Mouse (Mus musculus) midbrain, embryonic 13.5 days (tissue): ENCODE measurements around the gene Rbp1. TPM values are rescaled to one million over a fixed set of nuclear protein-coding genes. Genes with fewer than 3 reads are reported as not detected.

Experiments
- ATAC-seq: fragments of 200-750 bp; cut with Nextera tagmentation; 2 replicates; pipeline ENCODE4 v1.8.0; 2017; ENCODE audit warnings: mild to moderate bottlenecking, moderate TSS enrichment, moderate library complexity
- H3K27ac ChIP-seq: fragments of 300-500 bp; sonication (generic); 2 replicates; pipeline ENCODE4 v1.5.1; 2015; ENCODE audit warnings: inconsistent platforms, mild to moderate bottlenecking, moderate library complexity
- H3K27me3 ChIP-seq: fragments of 300-500 bp; sonication (generic); 2 replicates; pipeline ENCODE4 v1.6.1; 2015; ENCODE audit warnings: mild to moderate bottlenecking, inconsistent platforms
- H3K36me3 ChIP-seq: fragments of 300-500 bp; sonication (generic); 2 replicates; pipeline ENCODE4 v1.6.1; 2015; ENCODE audit warnings: mild to moderate bottlenecking, inconsistent platforms
- H3K4me1 ChIP-seq: fragments of 300-500 bp; sonication (generic); replicated peaks from 2 replicates; pipeline ENCODE4 v1.6.1; 2015; ENCODE audit warnings: inconsistent platforms
- H3K4me2 ChIP-seq: fragments of 300-500 bp; sonication (generic); replicated peaks from 2 replicates; pipeline ENCODE4 v1.6.1; 2015; ENCODE audit warnings: moderate library complexity, mild to moderate bottlenecking, inconsistent platforms
- H3K4me3 ChIP-seq: fragments of 300-500 bp; sonication (generic); replicated peaks from 2 replicates; pipeline ENCODE4 v1.5.1; 2015; ENCODE audit warnings: mild to moderate bottlenecking, inconsistent platforms
- H3K9ac ChIP-seq: fragments of 300-500 bp; sonication (generic); replicated peaks from 2 replicates; pipeline ENCODE4 v1.6.1; 2015; ENCODE audit warnings: mild to moderate bottlenecking, inconsistent platforms
- H3K9me3 ChIP-seq: fragments of 300-500 bp; sonication (generic); 2 replicates; pipeline ENCODE4 v1.6.1; 2016; ENCODE audit warnings: mild to moderate bottlenecking, inconsistent platforms
- WGBS: fragments of 180-500 bp; shearing (Covaris S2); methylation state at CpG from one replicate; pipeline ENCODE4 v1.1.7; 2015; 5-methylcytosine and 5-hydroxymethylcytosine counted together
- polyA plus RNA-seq: library from polyadenylated mRNA; unstranded; fragments of >200 nt; fragmentation: Nextera tagmentation; extraction: Ambion mirVana; gene quantifications from 2 replicates; pipeline ENCODE4 v1.2.1, GENCODE M21; 2015

The Rbp1 gene
- polyA plus RNA-seq = 24.8 and 28.4 TPM in 2 replicates

DNA sequence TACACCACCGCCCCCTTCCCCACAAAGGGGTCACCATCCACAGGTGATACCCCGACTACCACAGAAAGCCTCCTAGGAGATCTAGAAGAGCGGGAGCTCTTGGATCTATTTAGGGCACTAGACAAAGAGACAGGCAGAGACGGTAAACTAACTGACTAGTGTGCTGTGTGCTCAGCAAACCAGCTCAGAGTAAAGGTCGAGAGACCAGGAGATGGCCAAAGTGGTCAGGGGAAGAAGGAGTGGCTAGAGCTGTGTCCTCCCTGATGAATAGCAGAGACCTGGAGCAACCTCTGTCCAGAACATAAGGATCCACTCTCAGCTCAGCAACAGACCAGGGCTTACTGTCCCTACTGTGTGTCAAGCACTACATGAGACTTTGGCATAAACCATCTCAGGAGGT is at the start of gene Rbp1:
Rbp1 (plus strand) TSS at position 306 of the 400 bp plus-strand sequence.
- Histone ChIP-seq H3K9me3 (no peaks in the 10 kb centered on the region), H3K27ac (no peak within 1 kb of the TSS), H3K4me1 (peaks cover 24% of the 10 kb centered on the region), H3K27me3 (peaks cover 58% of the 10 kb centered on the region), H3K4me2 (no peak within 1 kb of the TSS), H3K36me3 (no peaks in the 10 kb centered on the region), H3K9ac (no peak within 1 kb of the TSS), H3K4me3 (no peak within 1 kb of the TSS)
- ATAC-seq = no peak
- 88% methylated on average over 5 of the region's 5 CpGs for WGBS

- no peak overlapping the region for H3K9ac ChIP-seq
- peaks cover 11% of the 10 kb centered on the region; the same call in 1 of the 2 replicates for H3K4me1 ChIP-seq
- H3K9me3 ChIP-seq = no peaks in the 10 kb centered on the region
- 94% methylated on average over 5 of the region's 5 CpGs for WGBS
- H3K36me3 ChIP-seq = no peaks in the 10 kb centered on the region
- ATAC-seq = no peak
- no peak overlapping the region for H3K4me3 ChIP-seq
- H3K4me2 ChIP-seq = no peak overlapping the region
- peaks cover 8% of the 10 kb centered on the region for H3K27me3 ChIP-seq
- H3K27ac ChIP-seq = no peak overlapping the region
Measured at GRCm38 (mm10) chr9:98373358-98373757, 49.4 kb upstream of the Rbp1 start.

DNA sequence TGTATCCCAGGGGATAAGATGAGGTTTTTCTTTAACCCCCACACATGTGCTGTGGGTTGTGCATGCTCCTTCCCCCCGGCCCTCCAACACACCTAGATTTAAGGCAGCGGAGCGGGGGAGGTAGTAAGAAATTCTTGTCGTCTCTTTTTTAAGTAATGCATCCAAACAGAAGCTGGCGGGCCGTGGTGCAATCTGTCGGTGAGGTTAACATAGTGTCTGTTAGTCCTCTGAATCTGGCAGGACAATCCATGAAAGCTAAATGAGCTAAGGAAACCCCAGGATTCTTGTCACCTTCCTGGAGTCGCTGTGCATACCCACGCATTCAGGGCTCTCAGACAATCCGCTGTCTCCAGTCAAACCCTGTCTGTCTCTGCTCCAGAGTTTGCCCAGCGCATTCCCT is 47.9 kb upstream of the Rbp1 start:
- H3K27me3 ChIP-seq = peaks cover 10% of the 10 kb centered on the region
- no peak overlapping the region for H3K27ac ChIP-seq
- WGBS = 80% methylated on average over 11 of the region's 11 CpGs
- no peaks in the 10 kb centered on the region for H3K36me3 ChIP-seq
- no peak for ATAC-seq
- peaks cover 16% of the 10 kb centered on the region for H3K4me1 ChIP-seq
- H3K4me2 ChIP-seq = no peak overlapping the region
- no peak overlapping the region for H3K4me3 ChIP-seq
- no peaks in the 10 kb centered on the region for H3K9me3 ChIP-seq
- H3K9ac ChIP-seq = no peak overlapping the region

GRCm38 (mm10) chr9:98375329-98376170 is 47.2 kb upstream of the Rbp1 start:
- Histone ChIP-seq H3K36me3 (no peaks in the 10 kb centered on the region), H3K9me3 (no peaks in the 10 kb centered on the region), H3K4me1 (peaks cover 16% of the 10 kb centered on the region), H3K4me2 (no peak overlapping the region), H3K27me3 (peaks cover 13% of the 10 kb centered on the region), H3K27ac (no peak overlapping the region), H3K9ac (no peak overlapping the region), H3K4me3 (no peak overlapping the region)
- no peak for ATAC-seq
- 30% methylated on average over 5 of the region's 5 CpGs for WGBS

GRCm38 (mm10) chr9:98379736-98380135 is 43.0 kb upstream of the Rbp1 start:
- H3K9me3 ChIP-seq = no peaks in the 10 kb centered on the region
- H3K4me2 ChIP-seq = no peak overlapping the region
- H3K27ac ChIP-seq = no peak overlapping the region
- H3K4me3 ChIP-seq = no peak overlapping the region
- peaks cover 16% of the 10 kb centered on the region for H3K4me1 ChIP-seq
- no peak overlapping the region for H3K9ac ChIP-seq
- no peak for ATAC-seq
- 64% methylated on average over 4 of the region's 4 CpGs for WGBS
- peaks cover 16% of the 10 kb centered on the region for H3K27me3 ChIP-seq
- no peaks in the 10 kb centered on the region for H3K36me3 ChIP-seq

DNA sequence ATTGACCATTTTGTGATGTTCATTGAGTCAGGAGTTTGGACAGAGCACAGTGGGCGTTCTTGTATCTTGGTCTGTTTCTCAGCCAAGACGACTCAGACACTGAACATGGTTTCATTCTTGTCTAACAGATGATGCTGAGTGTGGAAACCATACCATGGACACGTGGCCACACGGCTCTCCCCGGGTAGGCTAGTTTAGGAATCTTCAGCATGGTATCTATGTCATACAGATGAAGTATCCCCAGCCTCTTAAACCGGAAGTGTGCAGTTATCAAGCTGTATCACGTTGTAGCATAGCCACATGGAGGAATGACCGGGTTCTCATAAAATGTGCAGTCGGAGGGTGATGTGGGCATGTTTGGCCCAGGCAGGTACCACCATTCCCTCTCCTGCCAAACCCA is 42.2 kb upstream of the Rbp1 start:
- Histone ChIP-seq H3K4me3 (no peak overlapping the region), H3K4me2 (no peak overlapping the region), H3K9me3 (no peaks in the 10 kb centered on the region), H3K27me3 (peaks cover 16% of the 10 kb centered on the region), H3K36me3 (no peaks in the 10 kb centered on the region), H3K27ac (no peak overlapping the region), H3K9ac (no peak overlapping the region), H3K4me1 (peaks cover 10% of the 10 kb centered on the region)
- 91% methylated on average over 9 of the region's 9 CpGs for WGBS
- no peak for ATAC-seq

- Histone ChIP-seq H3K27ac (no peak overlapping the region), H3K9ac (no peak overlapping the region), H3K27me3 (no peaks in the 10 kb centered on the region), H3K4me2 (no peak overlapping the region), H3K4me3 (no peak overlapping the region), H3K4me1 (no peaks in the 10 kb centered on the region), H3K36me3 (no peaks in the 10 kb centered on the region), H3K9me3 (no peaks in the 10 kb centered on the region)
- WGBS = 77% methylated on average over 10 of the region's 10 CpGs
- no peak for ATAC-seq
Measured at GRCm38 (mm10) chr9:98387741-98388632, 34.8 kb upstream of the Rbp1 start.

GRCm38 (mm10) chr9:98388633-98388965 is 34.2 kb upstream of the Rbp1 start:
- 79% methylated on average over 5 of the region's 5 CpGs for WGBS

DNA sequence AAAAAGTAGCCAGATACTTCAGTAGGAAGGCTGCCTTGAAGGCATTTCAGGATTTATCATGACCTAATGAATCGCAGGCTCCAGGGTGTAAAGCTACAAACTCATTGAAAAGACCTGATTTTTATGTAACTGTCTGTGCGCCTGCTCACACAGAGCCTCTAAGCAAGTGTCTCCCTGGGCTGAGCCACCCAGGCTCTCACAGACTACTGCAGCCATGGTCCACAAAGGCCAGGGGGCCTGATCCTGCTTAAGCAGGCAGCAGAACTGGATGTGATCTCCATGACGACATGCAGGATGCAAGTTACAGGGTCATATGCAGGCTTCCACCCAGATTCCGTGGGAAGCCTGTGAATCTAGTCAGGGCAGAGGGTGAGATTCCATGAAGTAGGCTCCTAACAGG is 29.3 kb upstream of the Rbp1 start:
- H3K27ac ChIP-seq = no peak overlapping the region
- no peak overlapping the region for H3K4me3 ChIP-seq
- H3K9ac ChIP-seq = no peak overlapping the region
- 69% methylated on average over 4 of the region's 4 CpGs for WGBS
- H3K4me2 ChIP-seq = no peak overlapping the region
- no peaks in the 10 kb centered on the region for H3K36me3 ChIP-seq
- H3K27me3 ChIP-seq = no peaks in the 10 kb centered on the region
- no peaks in the 10 kb centered on the region for H3K4me1 ChIP-seq
- H3K9me3 ChIP-seq = no peaks in the 10 kb centered on the region
- no peak for ATAC-seq

More at GRCm38 (mm10) chr9:98388633-98388965, 34.2 kb upstream of the Rbp1 start:
- no peaks in the 10 kb centered on the region for H3K9me3 ChIP-seq
- no peaks in the 10 kb centered on the region for H3K27me3 ChIP-seq
- H3K36me3 ChIP-seq = no peaks in the 10 kb centered on the region
- H3K27ac ChIP-seq = no peak overlapping the region
- no peak for ATAC-seq
- H3K9ac ChIP-seq = no peak overlapping the region
- H3K4me2 ChIP-seq = no peak overlapping the region
- H3K4me1 ChIP-seq = no peaks in the 10 kb centered on the region
- no peak overlapping the region for H3K4me3 ChIP-seq

- 84% methylated on average over 6 of the region's 6 CpGs for WGBS
- ATAC-seq = no peak
- H3K4me1 ChIP-seq = no peaks in the 10 kb centered on the region
- H3K36me3 ChIP-seq = no peaks in the 10 kb centered on the region
- H3K4me3 ChIP-seq = no peak overlapping the region
- no peak overlapping the region for H3K9ac ChIP-seq
- no peaks in the 10 kb centered on the region for H3K27me3 ChIP-seq
- no peaks in the 10 kb centered on the region for H3K9me3 ChIP-seq
- H3K27ac ChIP-seq = no peak overlapping the region
- H3K4me2 ChIP-seq = no peak overlapping the region
Measured at GRCm38 (mm10) chr9:98397211-98397610, 25.6 kb upstream of the Rbp1 start.

GRCm38 (mm10) chr9:98397866-98398265 is 24.9 kb upstream of the Rbp1 start:
- Histone ChIP-seq H3K27ac (no peak overlapping the region), H3K4me3 (no peak overlapping the region), H3K27me3 (no peaks in the 10 kb centered on the region), H3K36me3 (no peaks in the 10 kb centered on the region), H3K4me1 (no peaks in the 10 kb centered on the region), H3K4me2 (no peak overlapping the region), H3K9me3 (no peaks in the 10 kb centered on the region), H3K9ac (no peak overlapping the region)
- ATAC-seq = no peak
- 88% methylated on average over 3 of the region's 3 CpGs for WGBS

GRCm38 (mm10) chr9:98400185-98400894 is 22.4 kb upstream of the Rbp1 start:
- Histone ChIP-seq H3K27me3 (no peaks in the 10 kb centered on the region), H3K27ac (no peak overlapping the region), H3K4me1 (no peaks in the 10 kb centered on the region)

More at GRCm38 (mm10) chr9:98400185-98400894, 22.4 kb upstream of the Rbp1 start:
- H3K36me3 ChIP-seq = no peaks in the 10 kb centered on the region
- ATAC-seq = no peak
- no peak overlapping the region for H3K9ac ChIP-seq
- WGBS = 64% methylated on average over 13 of the region's 13 CpGs
- H3K4me2 ChIP-seq = no peak overlapping the region
- H3K4me3 ChIP-seq = no peak overlapping the region
- H3K9me3 ChIP-seq = no peaks in the 10 kb centered on the region
